Mouse (Mus musculus) embryo, embryonic 10 days (tissue): ENCODE data around the gene Cylc1.

Source experiments
- DNase-seq: peaks from one replicate; pipeline ENCODE4 v3.0.0-alpha.2; 2015; ENCODE audit warnings: low spot score

Gene Cylc1

GRCm38 (mm10) chrX:111110118-111110517, at the start of gene Cylc1:
Gene Cylc1, plus strand, starts transcription at chrX:111110418.
- DNase-seq = no peak

- DNase-seq = no peak
Measured at GRCm38 (mm10) chrX:111078680-111079079, 31.5 kb upstream of the Cylc1 start.

GRCm38 (mm10) chrX:111168040-111168439, 57.8 kb downstream of the Cylc1 start, which contains the start of gene Gm10112:
Gene Gm10112, plus strand, starts transcription at chrX:111168340.
- DNase-seq = no peak
